19 mouse cellular contexts compared by ENCODE assay signal in genomic region chr3:90111706-90112105, GRCm38 (mm10). TPM values are rescaled to one million over a fixed set of nuclear protein-coding genes. Genes with fewer than 3 reads are reported as not detected.
A peak's percentile ranks its signal among the peaks of the same experiment; 100 is the strongest.
DNase-seq lines count a peak whose midpoint lies in the region; ATAC-seq lines count a peak whose summit lies in the region.
"Had no signal": no experiment of that assay in that cellular context is flagged by ENCODE, and none has a peak within 500 bp of the region (broad histone marks: within the 10 kb centered on the region; RNA-seq: fewer than 3 reads in every experiment).

No protein-coding gene starts in this region.

- WGBS in heart, embryonic 13.5 days: 42% methylated on average over 2 of the region's 2 CpGs
- 82% methylated on average over 2 of the region's 2 CpGs for WGBS in kidney, embryonic 15.5 days
- 83% methylated on average over 2 of the region's 2 CpGs for WGBS in hindbrain, embryonic 10.5 days

- peaks cover 7% of the 10 kb centered on the region; the same call in 1 of the 2 replicates for H3K4me1 ChIP-seq in heart, embryonic 13.5 days
- no peaks in the 10 kb centered on the region for H3K4me1 ChIP-seq in kidney, embryonic 15.5 days
- H3K4me1 ChIP-seq in hindbrain, embryonic 10.5 days (replicated peaks): no peaks in the 10 kb centered on the region
- H3K4me1 ChIP-seq: liver, embryonic 15.5 days had no signal

- no peaks in the 10 kb centered on the region for H3K36me3 ChIP-seq in heart, embryonic 13.5 days
- H3K36me3 ChIP-seq in splenic B cell, adult 2 months (ENCODE audit: control insufficient read depth, insufficient read depth, low read length, poor library complexity, severe bottlenecking): no peaks in the 10 kb centered on the region
- no peaks in the 10 kb centered on the region for H3K36me3 ChIP-seq in kidney, embryonic 15.5 days
- H3K36me3 ChIP-seq in hindbrain, embryonic 10.5 days: no peaks in the 10 kb centered on the region
- H3K36me3 ChIP-seq: liver, embryonic 15.5 days had no signal

- no peak overlapping the region for H3K4me3 ChIP-seq in heart, embryonic 13.5 days
- no peak overlapping the region for H3K4me3 ChIP-seq in kidney, embryonic 15.5 days (replicated peaks)
- no peak overlapping the region for H3K4me3 ChIP-seq in hindbrain, embryonic 10.5 days
- H3K4me3 ChIP-seq: liver, embryonic 15.5 days; megakaryocyte, embryonic 14.5 days had no signal

- ATAC-seq in heart, embryonic 13.5 days (ENCODE audit: extremely low read depth, insufficient number of reproducible peaks, low FRiP score, low TSS enrichment): no peak
- peak; percentile 36 for ATAC-seq in activated CD4-positive, CD25-positive, alpha-beta regulatory T cell, adult 4 months
- ATAC-seq in kidney, embryonic 15.5 days (replicated peaks; ENCODE audit: low FRiP score): no peak
- ATAC-seq: lung, postnatal 0 days; midbrain, embryonic 16.5 days had no signal

- DNase-seq in heart, postnatal 25 days (ENCODE audit: low spot score): no peak
- DNase-seq in lung, postnatal 25 days (ENCODE audit: low spot score): peak; percentile 42
- no peak for DNase-seq in lung, postnatal 4 days
- DNase-seq in splenic B cell, adult 2 months (ENCODE audit: low read depth, low spot score): peak; percentile 47
- DNase-seq in hindbrain, embryonic 10.5 days (ENCODE audit: low spot score): no peak
- DNase-seq: adrenal gland, postnatal 10 days; cerebellum, adult 11-12 months; cerebellum, postnatal 25 days; gastrocnemius, postnatal 14 days; heart, postnatal 4 days; right cerebral cortex, adult 18-20 months; thymus, postnatal 25 days had no signal

- H3K27me3 ChIP-seq in heart, embryonic 13.5 days (replicated peaks): no peaks in the 10 kb centered on the region
- H3K27me3 ChIP-seq in splenic B cell, adult 2 months (ENCODE audit: control insufficient read depth, insufficient read depth, low read length, poor library complexity, severe bottlenecking): no peaks in the 10 kb centered on the region
- H3K27me3 ChIP-seq in kidney, embryonic 15.5 days: no peaks in the 10 kb centered on the region
- H3K27me3 ChIP-seq in hindbrain, embryonic 10.5 days (ENCODE audit: insufficient read depth, poor library complexity, severe bottlenecking): no peaks in the 10 kb centered on the region
- H3K27me3 ChIP-seq: liver, embryonic 15.5 days; megakaryocyte, embryonic 14.5 days had no signal

- peak overlapping the region; percentile 66; the same call in 1 of the 2 replicates for H3K27ac ChIP-seq in heart, embryonic 13.5 days (replicated peaks)
- no peak overlapping the region for H3K27ac ChIP-seq in kidney, embryonic 15.5 days
- H3K27ac ChIP-seq in hindbrain, embryonic 10.5 days: no peak overlapping the region
- H3K27ac ChIP-seq: liver, embryonic 15.5 days had no signal

- no peak overlapping the region for H3K4me2 ChIP-seq in heart, embryonic 13.5 days
- H3K4me2 ChIP-seq in kidney, embryonic 15.5 days: no peak overlapping the region
- H3K4me2 ChIP-seq: liver, embryonic 15.5 days had no signal

- H3K9ac ChIP-seq in heart, embryonic 13.5 days: no peak overlapping the region
- no peak overlapping the region for H3K9ac ChIP-seq in kidney, embryonic 15.5 days
- H3K9ac ChIP-seq: liver, embryonic 15.5 days had no signal

- intact Hi-C loops in heart, postnatal 25 days (cut with DNase I): no loop called here

- no peaks in the 10 kb centered on the region for H3K9me3 ChIP-seq in heart, embryonic 13.5 days
- no peaks in the 10 kb centered on the region for H3K9me3 ChIP-seq in kidney, embryonic 15.5 days (replicated peaks)
- no peaks in the 10 kb centered on the region for H3K9me3 ChIP-seq in hindbrain, embryonic 10.5 days
- H3K9me3 ChIP-seq: liver, embryonic 15.5 days had no signal

RNA-seq across cellular contexts. Expression of gene Nup210l, which starts 7.8 kb away (rescaled TPM):
- polyA plus RNA-seq in heart, embryonic 13.5 days (2015; fragmentation: Nextera tagmentation; extraction: Ambion mirVana): 0.28 and 0.31 TPM in 2 replicates
- total RNA-seq in heart, postnatal 25 days (2021): under 1 TPM; 0.08 TPM
- polyA plus RNA-seq in activated CD4-positive, CD25-positive, alpha-beta regulatory T cell, adult 4 months (2017; shearing (Covaris generic)): under 1 TPM; 0.15 to 0.37 TPM
- polyA plus RNA-seq in kidney, embryonic 15.5 days (2015; fragmentation: Nextera tagmentation; extraction: Ambion mirVana): 0.40 and 0.45 TPM in 2 replicates
- 0.50 and 0.56 TPM in 2 replicates for polyA plus RNA-seq in hindbrain, embryonic 10.5 days (2016; fragmentation: Nextera tagmentation; extraction: Ambion mirVana)

RNA-seq across cellular contexts. Expression of gene Tpm3, which starts 39.3 kb away (rescaled TPM):
- polyA plus RNA-seq in heart, embryonic 13.5 days (2015; fragmentation: Nextera tagmentation; extraction: Ambion mirVana): 290 and 300 TPM in 2 replicates
- 10 to 100 TPM; 46.8 to 51.5 TPM for total RNA-seq in heart, postnatal 25 days (2021)
- polyA plus RNA-seq in activated CD4-positive, CD25-positive, alpha-beta regulatory T cell, adult 4 months (2017; shearing (Covaris generic)): 100 to 1,000 TPM; 850 to 880 TPM
- polyA plus RNA-seq in kidney, embryonic 15.5 days (2015; fragmentation: Nextera tagmentation; extraction: Ambion mirVana): 547 and 591 TPM in 2 replicates
- 541 and 592 TPM in 2 replicates for polyA plus RNA-seq in hindbrain, embryonic 10.5 days (2016; fragmentation: Nextera tagmentation; extraction: Ambion mirVana)

RNA-seq across cellular contexts. Expression of gene Ubap2l, which starts 59.3 kb away (rescaled TPM):
- 121 and 129 TPM in 2 replicates for polyA plus RNA-seq in heart, embryonic 13.5 days (2015; fragmentation: Nextera tagmentation; extraction: Ambion mirVana)
- 100 to 1,000 TPM; 113 to 123 TPM for total RNA-seq in heart, postnatal 25 days (2021)
- polyA plus RNA-seq in activated CD4-positive, CD25-positive, alpha-beta regulatory T cell, adult 4 months (2017; shearing (Covaris generic)): 100 to 1,000 TPM; 189 to 209 TPM
- polyA plus RNA-seq in kidney, embryonic 15.5 days (2015; fragmentation: Nextera tagmentation; extraction: Ambion mirVana): 197 and 201 TPM in 2 replicates
- 199 and 208 TPM in 2 replicates for polyA plus RNA-seq in hindbrain, embryonic 10.5 days (2016; fragmentation: Nextera tagmentation; extraction: Ambion mirVana)

Comparison
In these comparisons a context has a peak if more than half of its experiments do, and no peak if none do; other contexts are left out.
1. DNase-seq: peak in lung, postnatal 25 days (single experiment) and splenic B cell, adult 2 months (single experiment); none in heart, postnatal 25 days (single experiment), lung, postnatal 4 days (0 of 2) and hindbrain, embryonic 10.5 days (single experiment).